9 mouse cellular contexts compared by ENCODE assay signal in genomic region chr9:41377701-41378626, GRCm38 (mm10).
DNase-seq lines count a peak whose midpoint lies in the region; ATAC-seq lines count a peak whose summit lies in the region.
"Had no signal": no experiment of that assay in that cellular context is flagged by ENCODE, and none has a peak within 500 bp of the region (broad histone marks: within the 10 kb centered on the region; RNA-seq: fewer than 3 reads in every experiment).

No protein-coding gene starts in this region.

- H3K4me1 ChIP-seq in forebrain, embryonic 12.5 days, result peaks cover 66% of the 10 kb centered on the region
- peaks cover 47% of the 10 kb centered on the region for H3K4me1 ChIP-seq in limb, embryonic 12.5 days (replicated peaks)
- peaks cover 26% of the 10 kb centered on the region for H3K4me1 ChIP-seq in stomach, embryonic 14.5 days (ENCODE audit: control insufficient read depth, insufficient read depth, low read length)

- peak overlapping the region; percentile 20 for H3K4me3 ChIP-seq in forebrain, embryonic 12.5 days (replicated peaks)
- peak overlapping the region; percentile 34; the same call in 1 of the 2 replicates for H3K4me3 ChIP-seq in limb, embryonic 12.5 days (replicated peaks)
- no peak overlapping the region for H3K4me3 ChIP-seq in stomach, embryonic 14.5 days (ENCODE audit: low read depth, low read length)

- H3K4me2 ChIP-seq in forebrain, embryonic 12.5 days, result peak overlapping the region; percentile 68
- peak overlapping the region; percentile 61 for H3K4me2 ChIP-seq in limb, embryonic 12.5 days
- H3K4me2 ChIP-seq in stomach, embryonic 14.5 days (replicated peaks; ENCODE audit: low read depth, low read length), result no peak overlapping the region

- H3K27ac ChIP-seq in forebrain, embryonic 12.5 days, result peak overlapping the region; percentile 96
- peak overlapping the region; percentile 91 for H3K27ac ChIP-seq in limb, embryonic 12.5 days
- peak overlapping the region; percentile 44; the same call in 1 of the 2 replicates for H3K27ac ChIP-seq in stomach, embryonic 14.5 days (ENCODE audit: low read length)

- peak; percentile 52 for ATAC-seq in forebrain, embryonic 12.5 days (ENCODE audit: low FRiP score)
- no peak for ATAC-seq in limb, embryonic 12.5 days (ENCODE audit: insufficient number of reproducible peaks, insufficient read depth, low FRiP score, low TSS enrichment, low read depth)
- no peak for ATAC-seq in stomach, embryonic 14.5 days (ENCODE audit: insufficient number of reproducible peaks, insufficient read depth, low FRiP score, low read depth)
- no peak for ATAC-seq in erythroblast, adult 5-6 weeks (replicated peaks; ENCODE audit: low FRiP score, poor library complexity, severe bottlenecking)
- ATAC-seq: liver, postnatal 0 days had no signal

- DNase-seq in layer of hippocampus, postnatal 10 days (ENCODE audit: low spot score in 2 of 2), result peak; percentile 16 to 29
- DNase-seq in layer of hippocampus, adult 11-12 months (ENCODE audit: low spot score), result no peak
- no peak for DNase-seq in thymus, adult 18-20 months
- DNase-seq in c-Kit-positive CD71-positive TER-119-positive erythroid progenitor cells, embryonic 14.5 days (ENCODE audit: low spot score), result no peak
- DNase-seq: liver, postnatal 0 days had no signal

- peak overlapping the region; percentile 55 for H3K9ac ChIP-seq in forebrain, embryonic 12.5 days
- H3K9ac ChIP-seq in limb, embryonic 12.5 days (replicated peaks), result peak overlapping the region; percentile 48; the same call in 1 of the 2 replicates
- H3K9ac ChIP-seq in stomach, embryonic 14.5 days (replicated peaks; ENCODE audit: low read depth, low read length), result no peak overlapping the region
- H3K9ac ChIP-seq: liver, postnatal 0 days had no signal

- H3K9me3 ChIP-seq in forebrain, embryonic 12.5 days, result no peaks in the 10 kb centered on the region
- no peaks in the 10 kb centered on the region for H3K9me3 ChIP-seq in limb, embryonic 12.5 days
- H3K9me3 ChIP-seq in stomach, embryonic 14.5 days (ENCODE audit: control insufficient read depth, low read depth, low read length), result no peaks in the 10 kb centered on the region

- 20% methylated on average over 18 of the region's 18 CpGs for WGBS in forebrain, embryonic 12.5 days
- 55% methylated on average over 18 of the region's 18 CpGs for WGBS in limb, embryonic 12.5 days
- WGBS in stomach, embryonic 14.5 days, result 65% methylated on average over 18 of the region's 18 CpGs

- no peaks in the 10 kb centered on the region for H3K27me3 ChIP-seq in forebrain, embryonic 12.5 days
- H3K27me3 ChIP-seq in limb, embryonic 12.5 days, result no peaks in the 10 kb centered on the region
- H3K27me3 ChIP-seq in stomach, embryonic 14.5 days (ENCODE audit: control insufficient read depth, insufficient read depth, low read length), result no peaks in the 10 kb centered on the region

- H3K36me3 ChIP-seq in forebrain, embryonic 12.5 days (replicated peaks), result no peaks in the 10 kb centered on the region
- H3K36me3 ChIP-seq in limb, embryonic 12.5 days, result no peaks in the 10 kb centered on the region
- no peaks in the 10 kb centered on the region for H3K36me3 ChIP-seq in stomach, embryonic 14.5 days (ENCODE audit: control insufficient read depth, insufficient read depth, low read length)

Comparison
In these comparisons a context has a peak if more than half of its experiments do, and no peak if none do; other contexts are left out.
1. DNase-seq: peak in layer of hippocampus, postnatal 10 days (2 of 2); none in layer of hippocampus, adult 11-12 months (single experiment), thymus, adult 18-20 months (0 of 2) and c-Kit-positive CD71-positive TER-119-positive erythroid progenitor cells, embryonic 14.5 days (single experiment).
2. H3K27ac ChIP-seq: peak in every context shown above with its lines; median percentile 96 in forebrain, embryonic 12.5 days; 91 in limb, embryonic 12.5 days; 44 in stomach, embryonic 14.5 days.